Mouse (Mus musculus) midbrain, embryonic 10.5 days (tissue): ENCODE results near the gene Pde6h. TPM values are rescaled to one million over a fixed set of nuclear protein-coding genes. Genes with fewer than 3 reads are reported as not detected.

Source experiments
- DNase-seq: peaks from one replicate; pipeline ENCODE4 v3.0.0-alpha.2; 2017; ENCODE audit warnings: low spot score
- H3K27ac ChIP-seq: fragments of 300-500 bp; sonication (generic); replicated peaks from 2 replicates; pipeline ENCODE4 v1.5.1; 2016; ENCODE audit warnings: mild to moderate bottlenecking
- H3K27me3 ChIP-seq: fragments of 300-500 bp; sonication (generic); 2 replicates; pipeline ENCODE4 v1.6.1; 2016; ENCODE audit warnings: low read depth, mild to moderate bottlenecking; ENCODE audit not compliant: poor library complexity, severe bottlenecking
- H3K36me3 ChIP-seq: fragments of 300-500 bp; sonication (generic); 2 replicates; pipeline ENCODE4 v1.6.1; 2016; ENCODE audit warnings: mild to moderate bottlenecking, moderate library complexity
- H3K4me1 ChIP-seq: fragments of 300-500 bp; sonication (generic); 2 replicates; pipeline ENCODE4 v1.6.1; 2016
- H3K4me3 ChIP-seq: fragments of 300-500 bp; sonication (generic); 2 replicates; pipeline ENCODE4 v1.5.1; 2016; ENCODE audit warnings: mild to moderate bottlenecking, moderate library complexity
- H3K9me3 ChIP-seq: fragments of 300-500 bp; sonication (generic); replicated peaks from 2 replicates; pipeline ENCODE4 v1.6.1; 2016; ENCODE audit warnings: mild to moderate bottlenecking
- WGBS: fragments of 180-500 bp; shearing (Covaris S2); methylation state at CpG from one replicate; pipeline ENCODE4 v1.1.7; 2016; 5-methylcytosine and 5-hydroxymethylcytosine counted together
- polyA plus RNA-seq: library from polyadenylated mRNA; unstranded; fragments of >200 nt; fragmentation: Nextera tagmentation; extraction: Ambion mirVana; gene quantifications from 2 replicates; pipeline ENCODE4 v1.2.1, GENCODE M21; 2016

The Pde6h gene
- polyA plus RNA-seq, 1 experiment from 2014 or later: not detected

DNA sequence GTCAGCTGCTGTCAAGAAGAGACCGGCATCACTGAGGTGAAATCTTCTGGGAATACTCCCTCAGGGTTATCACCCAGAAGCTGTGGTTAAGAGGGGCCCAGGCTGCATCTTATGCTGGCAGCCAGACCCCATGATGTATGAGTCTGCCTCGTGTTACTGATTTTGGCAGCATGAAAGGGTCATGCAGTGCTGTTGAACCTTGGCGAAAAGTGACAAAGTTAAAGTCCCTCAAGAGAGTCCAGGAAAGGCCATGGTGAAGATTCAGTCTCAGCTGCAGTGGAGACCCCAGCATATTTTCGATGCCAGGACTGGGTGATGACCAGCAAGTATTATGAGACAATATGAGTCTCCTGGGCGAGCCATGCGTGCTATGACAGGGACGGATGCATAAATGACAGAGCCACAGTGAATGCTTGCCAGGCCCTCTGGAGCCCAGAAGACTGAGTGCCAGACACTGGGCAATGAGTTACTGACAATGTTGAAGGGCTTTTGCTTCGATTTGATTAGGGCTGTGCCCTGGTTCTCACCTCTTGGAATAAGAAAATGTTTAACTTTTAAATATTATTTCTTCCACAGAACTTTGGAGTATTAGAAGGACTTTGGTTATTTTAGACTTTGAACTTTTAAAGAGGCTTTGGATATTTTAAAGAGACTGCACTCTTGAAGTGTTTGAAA lies 7.8 kb upstream of the Pde6h start:
- peaks cover 15% of the 10 kb centered on the region for H3K4me1 ChIP-seq
- no peak overlapping the region for H3K4me3 ChIP-seq
- H3K36me3 ChIP-seq: no peaks in the 10 kb centered on the region
- H3K27ac ChIP-seq: no peak overlapping the region
- DNase-seq: no peak
- 92% methylated on average over 8 of the region's 8 CpGs for WGBS
- peaks cover 5% of the 10 kb centered on the region; the same call in 1 of the 2 replicates for H3K27me3 ChIP-seq
- no peaks in the 10 kb centered on the region for H3K9me3 ChIP-seq

DNA sequence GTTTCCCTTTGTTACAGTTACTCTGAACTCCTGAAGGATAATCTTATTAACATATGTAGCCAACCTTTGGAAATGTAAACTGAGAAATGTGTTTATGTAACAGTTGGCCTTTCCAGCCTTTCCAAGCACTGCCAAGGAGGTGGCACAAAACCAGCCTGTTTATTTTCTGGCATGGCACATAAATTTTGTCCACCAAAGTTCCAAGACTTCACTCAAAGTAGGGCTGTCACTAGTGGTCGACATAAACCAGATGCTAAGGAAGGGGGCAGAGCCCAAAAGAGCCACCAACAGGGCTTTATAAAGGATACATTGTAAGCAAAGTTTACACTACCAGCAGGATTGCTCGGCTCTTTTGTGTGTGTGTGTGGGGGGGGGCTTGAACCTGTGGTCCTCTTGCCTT lies 5.7 kb upstream of the Pde6h start:
- WGBS: 2% methylated on average over 2 of the region's 2 CpGs
- DNase-seq: no peak
- H3K36me3 ChIP-seq: no peaks in the 10 kb centered on the region

DNA sequence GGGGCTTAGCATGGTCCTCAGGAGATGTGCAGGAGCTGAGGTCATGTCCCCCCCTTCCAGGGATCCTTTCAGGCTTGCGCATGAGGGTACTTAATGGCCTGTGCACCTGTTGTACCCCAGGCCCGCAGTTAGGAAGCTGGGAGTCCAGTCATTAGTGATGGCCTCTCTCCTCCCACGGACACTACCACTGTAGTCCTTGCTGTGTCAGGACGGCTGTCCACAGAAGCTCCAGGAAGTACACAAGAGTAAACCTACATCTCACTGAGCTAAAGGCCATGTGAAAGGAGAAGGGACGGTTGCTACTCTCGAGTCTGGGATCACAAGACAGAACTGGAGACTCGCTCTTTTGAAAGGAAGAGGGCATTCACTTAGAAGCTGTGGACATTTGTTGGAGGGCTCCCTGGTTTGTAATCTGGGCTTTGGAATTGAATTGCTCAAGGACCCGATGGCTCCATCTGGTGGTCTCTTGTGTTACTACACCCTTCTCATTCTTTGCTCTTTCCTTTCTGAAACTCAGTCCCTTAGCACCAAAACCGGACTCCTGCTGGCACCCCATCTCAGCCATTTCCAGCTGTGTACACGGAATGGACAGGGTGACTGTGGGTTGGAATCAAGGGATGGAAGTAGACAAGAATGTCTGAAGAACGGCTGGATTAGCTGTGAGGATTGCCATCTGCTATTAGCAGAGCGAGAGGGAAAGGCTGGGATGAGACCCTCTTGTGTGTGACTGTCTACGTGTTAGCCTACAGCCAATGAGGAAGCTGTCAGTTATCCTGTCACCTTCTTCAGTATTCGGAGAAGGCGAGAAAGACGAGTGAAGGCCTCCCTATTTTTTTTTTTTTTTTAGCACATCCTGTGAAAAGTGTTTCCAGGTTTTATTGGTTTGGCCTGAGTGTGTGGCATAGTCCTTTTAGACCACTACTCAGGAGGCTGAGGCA lies 3.0 kb upstream of the Pde6h start:
- no peaks in the 10 kb centered on the region for H3K27me3 ChIP-seq
- H3K4me3 ChIP-seq: no peak overlapping the region
- no peaks in the 10 kb centered on the region for H3K36me3 ChIP-seq
- 0 out of 2 replicates have a peak, but pooled peaks cover 3% of the 10 kb centered on the region for H3K4me1 ChIP-seq
- H3K27ac ChIP-seq: no peak overlapping the region
- WGBS: 48% methylated on average over 16 of the region's 16 CpGs
- DNase-seq: peak; percentile 66
- no peaks in the 10 kb centered on the region for H3K9me3 ChIP-seq

More for the DNA sequence above, 5.7 kb upstream of the Pde6h start:
- no peak overlapping the region for H3K27ac ChIP-seq
- H3K9me3 ChIP-seq: no peaks in the 10 kb centered on the region
- no peak overlapping the region for H3K4me3 ChIP-seq
- peaks cover 13% of the 10 kb centered on the region for H3K4me1 ChIP-seq
- H3K27me3 ChIP-seq: peaks cover 5% of the 10 kb centered on the region; the same call in 1 of the 2 replicates

DNA sequence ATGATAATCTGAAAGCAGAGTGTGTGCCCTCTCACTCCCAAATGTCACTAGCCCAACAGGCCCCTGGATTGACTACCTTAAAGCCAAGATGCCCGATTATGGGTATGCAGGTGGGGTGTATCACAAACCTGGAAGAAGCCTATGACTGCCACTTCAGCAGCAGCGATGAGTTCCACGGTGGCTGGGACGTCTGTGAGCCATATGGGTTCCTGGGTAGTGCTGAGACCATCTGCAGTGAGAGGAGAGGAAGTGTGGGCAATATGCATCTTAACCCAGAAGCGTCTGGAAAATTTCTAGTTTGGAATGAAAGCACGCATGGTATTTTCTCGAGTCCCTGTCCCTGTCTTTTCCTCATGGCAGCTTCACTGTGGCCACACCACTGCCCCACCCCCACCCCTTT lies 2.0 kb upstream of the Pde6h start:
- Histone ChIP-seq H3K4me1 (0 out of 2 replicates have a peak, but pooled peaks cover 3% of the 10 kb centered on the region), H3K9me3 (no peaks in the 10 kb centered on the region), H3K36me3 (no peaks in the 10 kb centered on the region), H3K27ac (no peak overlapping the region), H3K27me3 (no peaks in the 10 kb centered on the region), H3K4me3 (no peak overlapping the region)
- DNase-seq: no peak
- 84% methylated on average over 7 of the region's 7 CpGs for WGBS

DNA sequence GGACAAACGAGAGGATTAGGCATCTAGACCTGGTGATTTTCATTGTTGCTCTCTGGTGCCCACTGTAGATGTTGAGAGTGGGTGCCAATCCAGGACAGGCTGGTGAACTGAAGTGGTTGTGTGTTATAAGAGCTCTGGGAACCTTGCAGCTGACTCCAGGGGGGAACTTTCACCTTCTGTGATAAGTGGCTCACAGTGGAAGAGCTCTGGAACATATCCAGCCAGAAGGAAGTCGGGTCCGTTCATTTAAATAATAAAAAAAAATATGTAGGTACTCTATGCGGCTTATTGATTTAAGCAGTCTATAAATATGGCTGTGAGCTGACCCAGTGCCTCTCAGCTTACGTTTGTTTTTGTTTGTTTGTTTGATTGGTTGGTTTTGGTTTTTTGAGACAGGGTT lies 1.6 kb upstream of the Pde6h start, which contains the start of gene Erp27:
Gene Erp27 (minus strand): TSS at position 101 of the 400 bp plus-strand sequence.
- Histone ChIP-seq H3K36me3 (no peaks in the 10 kb centered on the region), H3K9me3 (no peaks in the 10 kb centered on the region), H3K4me1 (0 out of 2 replicates have a peak, but pooled peaks cover 3% of the 10 kb centered on the region), H3K4me3 (no peak within 1 kb of the TSS), H3K27me3 (no peaks in the 10 kb centered on the region), H3K27ac (no peak within 1 kb of the TSS)
- WGBS: 88% methylated on average over 5 of the region's 5 CpGs
- DNase-seq: no peak

DNA sequence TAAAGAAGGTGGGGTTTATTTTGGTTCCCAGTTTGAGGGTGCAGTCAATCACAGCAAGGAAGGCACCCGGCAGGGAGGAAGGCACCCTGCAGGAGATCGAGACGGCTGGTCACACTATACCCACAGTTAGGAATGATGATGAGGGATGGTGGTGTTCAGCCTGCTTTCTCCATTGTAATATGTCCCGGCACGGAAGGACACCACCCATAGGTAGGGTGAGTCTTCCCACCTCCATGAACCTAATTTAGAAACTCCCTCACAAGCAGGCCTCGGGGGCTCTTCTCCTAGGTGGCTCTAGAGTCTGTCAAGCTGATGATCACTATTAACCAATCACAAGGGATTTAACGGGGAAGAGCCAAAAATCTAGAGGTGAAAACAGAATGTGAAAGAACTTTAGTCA lies 761 bp upstream of the Pde6h start:
- H3K4me1 ChIP-seq: 0 out of 2 replicates have a peak, but pooled peaks cover 3% of the 10 kb centered on the region
- no peaks in the 10 kb centered on the region for H3K36me3 ChIP-seq
- H3K4me3 ChIP-seq: no peak overlapping the region
- H3K27me3 ChIP-seq: no peaks in the 10 kb centered on the region
- DNase-seq: no peak
- H3K9me3 ChIP-seq: no peaks in the 10 kb centered on the region
- WGBS: 87% methylated on average over 7 of the region's 7 CpGs
- no peak overlapping the region for H3K27ac ChIP-seq

DNA sequence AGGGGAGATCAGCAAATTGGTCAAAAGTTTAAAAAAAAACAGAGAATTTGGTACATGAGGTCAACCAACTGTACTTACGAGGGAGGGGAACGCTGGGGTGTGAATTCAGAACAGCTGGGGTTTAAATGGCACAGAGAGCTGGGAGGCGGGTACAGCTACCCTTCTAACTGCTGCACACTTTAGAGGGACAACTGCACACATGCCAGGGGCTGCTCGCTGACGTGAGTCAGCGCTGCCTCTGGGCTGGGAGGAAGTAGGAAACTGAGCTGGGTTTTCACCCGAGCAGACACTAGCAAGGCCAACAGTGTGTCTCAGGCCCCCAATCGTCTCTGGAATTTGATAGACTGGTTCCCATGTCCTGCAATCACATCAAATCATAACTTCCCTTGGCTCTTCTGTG lies 1.4 kb downstream of the Pde6h start:
- 0 out of 2 replicates have a peak, but pooled peaks cover 3% of the 10 kb centered on the region for H3K4me1 ChIP-seq
- H3K36me3 ChIP-seq: no peaks in the 10 kb centered on the region
- H3K27me3 ChIP-seq: no peaks in the 10 kb centered on the region
- WGBS: 78% methylated on average over 8 of the region's 8 CpGs
- no peak overlapping the region for H3K27ac ChIP-seq
- no peak overlapping the region for H3K4me3 ChIP-seq
- H3K9me3 ChIP-seq: no peaks in the 10 kb centered on the region
- no peak for DNase-seq

DNA sequence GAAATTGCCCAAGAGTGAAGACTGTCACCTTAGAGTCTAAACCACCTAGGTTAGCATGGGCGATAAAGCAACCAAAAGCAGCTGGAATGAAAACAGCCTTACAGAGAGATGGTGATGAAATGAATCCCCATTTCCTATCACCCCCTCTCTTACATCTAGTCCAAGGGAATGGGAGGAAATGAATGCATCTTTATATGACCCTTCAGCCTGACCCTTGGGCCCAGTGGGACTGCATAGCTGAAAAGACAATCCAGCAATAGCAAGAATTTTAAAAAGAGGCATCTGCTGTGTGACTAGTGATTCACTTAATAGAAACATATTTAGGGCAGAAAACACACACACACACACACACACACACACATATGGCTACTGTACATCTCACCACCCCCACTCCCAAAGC lies 4.0 kb downstream of the Pde6h start:
- no peak for DNase-seq
- no peaks in the 10 kb centered on the region for H3K36me3 ChIP-seq
- H3K9me3 ChIP-seq: no peaks in the 10 kb centered on the region
- H3K27ac ChIP-seq: no peak overlapping the region
- 98% methylated on average over 1 of the region's 1 CpGs for WGBS
- no peaks in the 10 kb centered on the region for H3K4me1 ChIP-seq
- H3K27me3 ChIP-seq: no peaks in the 10 kb centered on the region
- H3K4me3 ChIP-seq: no peak overlapping the region

DNA sequence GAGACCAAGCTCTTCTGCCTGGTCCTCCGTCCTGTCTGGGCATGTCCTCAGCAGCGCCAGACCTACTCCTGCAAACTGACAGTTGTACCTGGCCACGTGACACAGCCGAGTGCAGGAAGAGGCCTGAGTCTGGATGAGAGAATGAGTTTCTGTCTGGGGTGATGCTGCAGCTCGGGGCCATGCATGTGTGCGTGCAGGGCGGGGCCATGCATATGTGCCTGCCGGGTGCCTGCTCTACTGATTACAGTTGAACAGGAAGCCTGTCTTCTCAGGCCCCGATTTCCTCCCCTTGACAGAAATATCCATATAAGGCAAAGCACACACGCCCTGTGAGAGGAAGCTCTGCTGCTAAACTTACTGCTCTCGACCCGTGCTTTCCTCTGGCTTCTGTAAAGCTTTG lies 7.0 kb downstream of the Pde6h start:
- Histone ChIP-seq H3K36me3 (no peaks in the 10 kb centered on the region), H3K27ac (0 out of 2 replicates have a peak overlapping the region, but pooled peaks have one; percentile 28), H3K4me1 (peaks cover 5% of the 10 kb centered on the region; the same call in 1 of the 2 replicates), H3K27me3 (no peaks in the 10 kb centered on the region), H3K4me3 (no peak overlapping the region), H3K9me3 (no peaks in the 10 kb centered on the region)
- 67% methylated on average over 12 of the region's 12 CpGs for WGBS
- no peak for DNase-seq

DNA sequence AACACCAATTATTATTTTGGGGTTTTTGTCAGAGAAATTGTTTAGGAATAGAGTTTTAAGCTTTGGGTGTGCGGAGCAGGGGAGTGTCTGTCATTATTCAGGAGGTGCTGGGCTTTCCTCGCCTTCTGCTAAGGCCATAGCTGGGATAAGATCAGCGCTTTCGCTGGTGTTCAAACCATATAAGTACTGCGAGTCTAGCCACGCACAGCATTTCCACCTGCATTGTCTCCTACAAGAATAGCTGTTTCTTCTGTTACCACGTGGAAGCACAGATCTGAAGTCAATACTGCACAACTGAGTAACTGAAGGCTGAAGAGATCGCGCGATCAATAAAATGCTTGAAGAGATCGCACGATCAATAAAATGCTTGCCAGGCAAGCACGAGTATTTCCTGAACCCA lies 7.6 kb downstream of the Pde6h start:
- DNase-seq: no peak
- Histone ChIP-seq H3K27me3 (no peaks in the 10 kb centered on the region), H3K36me3 (no peaks in the 10 kb centered on the region), H3K9me3 (no peaks in the 10 kb centered on the region), H3K27ac (no peak overlapping the region), H3K4me3 (no peak overlapping the region), H3K4me1 (peaks cover 5% of the 10 kb centered on the region; the same call in 1 of the 2 replicates)
- WGBS: 90% methylated on average over 13 of the region's 13 CpGs

DNA sequence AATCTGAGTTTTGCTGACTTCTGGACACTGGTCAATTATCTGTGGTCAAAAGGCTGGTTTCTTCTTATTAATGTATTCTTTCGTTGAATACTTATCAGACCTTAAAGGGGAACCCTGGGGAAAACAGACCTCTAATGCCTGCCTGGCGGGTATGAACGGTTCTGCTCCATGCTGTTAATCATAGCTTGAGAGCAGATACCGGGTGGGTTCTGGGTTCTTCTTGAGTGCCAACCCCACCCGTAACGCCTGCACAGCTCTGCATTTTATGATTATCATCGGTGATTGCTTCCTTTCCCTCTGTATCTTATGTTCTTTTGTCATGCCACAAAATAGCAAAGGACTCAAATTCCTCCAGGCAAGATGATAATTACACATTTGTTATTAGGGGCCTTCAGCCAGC lies 10.4 kb downstream of the Pde6h start:
- 91% methylated on average over 7 of the region's 7 CpGs for WGBS

DNA sequence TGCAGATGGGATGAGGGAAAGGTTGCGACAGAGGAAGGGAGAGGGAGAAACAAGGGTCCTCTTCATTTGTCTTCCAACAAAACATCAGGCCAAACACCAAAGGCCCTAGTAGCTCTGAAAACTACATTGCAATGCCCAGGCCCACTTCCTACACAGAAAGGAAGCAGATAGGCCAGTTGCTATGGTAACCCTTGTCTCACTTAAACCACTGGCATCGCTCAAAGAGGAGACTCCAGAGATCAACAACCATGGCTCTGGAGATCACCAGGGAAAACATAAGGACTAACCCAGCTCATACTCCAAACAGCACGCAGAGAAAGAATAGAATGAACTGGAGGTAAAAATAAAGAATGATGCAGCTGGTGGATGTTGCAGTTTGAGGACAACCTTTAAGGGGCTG lies 11.6 kb downstream of the Pde6h start:
- no peak for DNase-seq
- Histone ChIP-seq H3K27ac (no peak overlapping the region), H3K9me3 (no peaks in the 10 kb centered on the region), H3K4me1 (peaks cover 5% of the 10 kb centered on the region; the same call in 1 of the 2 replicates), H3K4me3 (no peak overlapping the region), H3K36me3 (no peaks in the 10 kb centered on the region), H3K27me3 (no peaks in the 10 kb centered on the region)
- 74% methylated on average over 3 of the region's 3 CpGs for WGBS

More for the DNA sequence above, 10.4 kb downstream of the Pde6h start:
- H3K4me3 ChIP-seq: no peak overlapping the region
- no peaks in the 10 kb centered on the region for H3K27me3 ChIP-seq
- no peak for DNase-seq
- no peaks in the 10 kb centered on the region for H3K9me3 ChIP-seq
- peaks cover 5% of the 10 kb centered on the region; the same call in 1 of the 2 replicates for H3K4me1 ChIP-seq
- H3K36me3 ChIP-seq: no peaks in the 10 kb centered on the region
- H3K27ac ChIP-seq: no peak overlapping the region
